Mouse (Mus musculus): Measurements from ENCODE around the gene Stk36.

Stk36 gene

GRCm38 (mm10) chr1:74601267-74601962 is at the start of gene Stk36, which contains the start of gene Rnf25:
Stk36 (plus strand) TSS chr1:74601445.
Rnf25 (minus strand) TSS chr1:74601397.
- DNase-seq (ENCODE audit: low read depth, low spot score): peak; percentile 79

GRCm38 (mm10) chr1:74559061-74559460 is 42.2 kb upstream of the Stk36 start:
- DNase-seq (ENCODE audit: low read depth, low spot score): no peak

GRCm38 (mm10) chr1:74565834-74566233 is 35.4 kb upstream of the Stk36 start:
- no peak for DNase-seq (ENCODE audit: low read depth, low spot score)

DNA sequence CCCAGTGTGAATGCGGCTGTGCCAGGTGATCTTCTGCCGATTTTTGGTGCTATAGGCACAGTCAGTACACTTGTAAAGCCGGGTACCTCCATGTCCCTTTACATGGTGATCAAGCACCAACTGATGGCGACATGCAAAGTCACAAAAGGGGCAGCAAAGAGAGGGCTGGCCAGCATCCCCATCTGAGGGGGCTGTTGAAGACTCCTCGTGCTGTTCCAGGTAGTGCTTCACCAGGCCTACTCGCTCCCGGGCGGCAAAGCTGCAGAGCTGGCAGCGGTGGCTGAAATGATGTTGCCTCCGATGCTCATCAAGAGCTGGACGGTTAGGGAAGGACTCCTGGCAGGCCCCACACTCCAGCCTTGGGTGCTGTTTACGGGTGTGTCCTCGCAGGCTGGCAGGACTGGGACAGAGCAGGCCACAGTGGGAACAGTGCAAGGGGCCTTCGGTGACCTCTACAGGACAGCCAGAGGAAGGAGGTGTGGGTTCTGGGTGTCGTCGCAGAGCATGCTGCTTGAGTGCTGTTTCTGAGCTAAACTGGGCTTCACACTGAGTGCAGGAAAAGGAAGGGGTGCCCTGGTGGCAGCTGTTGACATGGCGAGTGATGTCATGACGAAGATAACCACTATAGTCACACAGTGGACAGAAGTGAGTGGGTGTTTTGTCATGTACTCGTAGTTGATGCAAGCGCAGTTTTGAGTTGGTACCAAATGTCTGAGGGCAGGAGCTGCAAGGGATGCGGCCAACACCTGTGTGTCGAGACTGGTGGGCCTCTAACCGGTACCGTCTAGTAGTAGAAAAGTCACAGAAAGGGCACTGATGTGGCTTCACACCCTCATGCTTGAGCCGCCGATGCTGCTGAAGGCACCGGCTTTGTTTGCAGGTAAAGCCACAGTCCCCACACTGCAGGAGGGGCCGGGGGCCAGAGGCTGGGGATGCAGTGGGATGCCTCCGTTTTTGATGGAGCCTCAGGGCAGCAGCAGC is 31.2 kb upstream of the Stk36 start:
- no peak for DNase-seq (ENCODE audit: low read depth, low spot score)

GRCm38 (mm10) chr1:74582621-74583020 is 18.6 kb upstream of the Stk36 start:
- DNase-seq (ENCODE audit: low read depth, low spot score): no peak

- DNase-seq (ENCODE audit: low read depth, low spot score): no peak
Measured at GRCm38 (mm10) chr1:74584616-74585398, 16.4 kb upstream of the Stk36 start.

GRCm38 (mm10) chr1:74587233-74587772 is 13.9 kb upstream of the Stk36 start:
- DNase-seq (ENCODE audit: low read depth, low spot score): no peak

DNA sequence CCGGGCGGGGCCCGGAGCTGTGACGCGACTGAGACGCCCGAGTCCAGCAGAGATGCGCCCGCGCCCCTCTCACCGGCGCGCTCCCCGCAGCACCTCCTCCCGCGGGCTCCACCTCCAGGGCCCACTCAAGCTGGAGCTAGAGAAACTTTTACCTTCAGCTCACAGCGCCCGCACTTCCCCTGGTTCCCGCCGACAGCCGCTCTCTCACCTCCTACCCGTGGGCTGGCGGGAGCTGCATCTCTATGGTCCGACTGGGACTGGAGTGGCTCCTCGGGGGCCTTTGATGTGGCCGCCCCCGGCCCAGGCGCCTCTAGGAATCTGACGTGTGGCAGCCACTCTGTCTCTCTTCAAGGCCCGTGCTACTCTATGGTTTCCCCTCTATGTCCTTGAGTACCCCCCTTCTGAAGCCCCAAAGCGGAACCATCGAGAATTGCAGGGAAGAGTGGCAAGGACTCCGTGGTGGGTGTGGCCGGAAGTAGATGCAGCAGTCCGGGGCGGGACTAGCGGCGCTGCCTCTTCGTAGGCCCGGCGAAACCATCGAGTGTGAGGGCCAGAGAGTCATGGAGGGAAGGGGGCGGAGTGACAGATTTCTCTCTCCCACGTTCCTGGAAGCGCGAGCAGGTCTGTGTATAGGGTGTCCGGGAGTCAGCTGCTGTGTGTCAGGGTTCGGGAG is 13.3 kb upstream of the Stk36 start, which contains the start of the genes Zfp142 and Bcs1l:
Zfp142 (minus strand) TSS at position 474 of the 673 bp plus-strand sequence.
Bcs1l (plus strand) TSS at position 517 of the 673 bp plus-strand sequence.
- peak; percentile 100 for DNase-seq (ENCODE audit: low read depth, low spot score)

- DNase-seq (ENCODE audit: low read depth, low spot score): no peak
Measured at GRCm38 (mm10) chr1:74594434-74594833, 6.8 kb upstream of the Stk36 start.

DNA sequence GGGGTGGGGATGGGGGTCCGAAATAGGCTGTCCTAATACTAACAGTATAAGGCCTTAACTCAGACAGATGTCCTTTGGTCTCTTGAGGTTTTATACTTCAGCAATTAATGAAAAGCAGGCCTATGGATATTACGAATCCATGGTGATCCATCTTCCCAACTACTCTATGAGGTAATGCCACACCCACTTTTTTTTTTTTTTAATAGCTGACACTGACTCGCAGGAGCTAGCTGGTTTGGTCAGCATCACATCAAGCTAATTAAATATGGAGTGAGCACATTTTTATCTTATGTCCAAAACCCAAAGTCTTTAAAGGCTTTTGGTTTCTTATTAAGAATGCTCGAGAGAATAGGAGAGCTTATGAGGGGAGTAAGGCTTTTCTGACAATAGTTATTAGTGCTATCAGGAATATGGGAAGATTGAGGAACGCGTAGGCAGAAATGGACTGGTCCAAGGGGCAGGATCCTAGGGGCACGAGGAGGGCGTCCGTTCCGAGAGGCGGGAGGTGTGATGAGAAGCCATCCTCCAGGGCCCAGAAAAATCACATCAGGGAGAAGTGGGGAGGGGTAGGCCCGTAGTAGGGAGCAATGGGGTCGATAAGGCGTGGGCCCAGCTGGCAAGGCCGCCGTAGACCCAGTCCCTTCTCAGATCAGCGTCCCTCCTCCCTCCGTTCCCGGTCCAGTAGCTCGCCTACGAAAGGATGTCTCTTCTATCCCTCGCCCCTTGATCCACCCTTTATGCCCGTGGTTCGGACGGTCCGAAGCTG is 561 bp upstream of the Stk36 start:
- DNase-seq (ENCODE audit: low read depth, low spot score): no peak

GRCm38 (mm10) chr1:74624183-74624582 is 22.9 kb downstream of the Stk36 start:
- no peak for DNase-seq (ENCODE audit: low read depth, low spot score)

DNA sequence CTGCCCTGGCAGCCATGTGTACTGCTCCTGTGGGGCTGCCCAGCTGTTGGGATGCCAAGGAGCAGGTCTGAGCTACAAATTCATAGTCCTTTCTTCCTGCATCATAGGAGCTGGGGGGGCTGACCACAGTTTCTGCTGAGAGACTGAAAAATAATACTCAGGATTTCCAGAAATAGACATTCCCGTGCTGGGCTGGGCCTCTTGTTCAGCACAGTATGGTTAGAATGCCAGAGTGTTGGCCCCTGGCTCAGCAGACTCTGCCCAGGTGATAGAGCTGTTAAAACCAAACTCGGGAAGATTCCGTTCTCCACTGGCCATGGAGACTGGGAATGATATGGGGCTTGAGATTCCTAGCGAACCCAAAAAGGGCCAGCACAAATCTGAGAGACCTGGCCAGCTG is 24.8 kb downstream of the Stk36 start:
- DNase-seq (ENCODE audit: low read depth, low spot score): no peak

GRCm38 (mm10) chr1:74628001-74628400 is 26.8 kb downstream of the Stk36 start:
- no peak for DNase-seq (ENCODE audit: low read depth, low spot score)

DNA sequence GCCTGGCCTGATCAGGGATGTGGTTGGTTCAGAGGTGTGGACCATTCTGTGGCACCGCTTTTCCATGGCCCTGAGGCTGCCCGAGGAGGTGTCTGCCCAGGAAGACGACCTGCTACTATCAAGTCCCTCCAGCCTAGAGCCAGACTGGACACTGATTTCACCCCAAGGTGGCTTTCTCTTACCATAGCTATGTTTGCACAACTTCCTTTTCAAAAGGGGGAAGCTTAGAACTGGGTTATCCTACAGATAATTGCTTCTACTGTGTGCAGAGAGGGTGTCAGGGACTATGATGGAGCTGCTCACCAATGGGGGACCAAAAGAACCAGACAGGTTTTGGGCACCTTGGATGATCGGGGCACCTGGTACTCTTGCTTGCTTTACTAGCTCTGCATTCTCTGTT is 31.5 kb downstream of the Stk36 start:
- no peak for DNase-seq (ENCODE audit: low read depth, low spot score)

GRCm38 (mm10) chr1:74643524-74643923 is 42.3 kb downstream of the Stk36 start:
- no peak for DNase-seq (ENCODE audit: low read depth, low spot score)

GRCm38 (mm10) chr1:74643926-74644325 is 42.7 kb downstream of the Stk36 start:
- no peak for DNase-seq (ENCODE audit: low read depth, low spot score)

- peak; percentile 96 for DNase-seq (ENCODE audit: low read depth, low spot score)
Measured at GRCm38 (mm10) chr1:74661448-74662195, 60.4 kb downstream of the Stk36 start, which contains the start of gene Ttll4. Ttll4 (plus strand) TSS chr1:74661745.

- DNase-seq (ENCODE audit: low read depth, low spot score): no peak
Measured at GRCm38 (mm10) chr1:74662253-74662865, 61.1 kb downstream of the Stk36 start.

DNA sequence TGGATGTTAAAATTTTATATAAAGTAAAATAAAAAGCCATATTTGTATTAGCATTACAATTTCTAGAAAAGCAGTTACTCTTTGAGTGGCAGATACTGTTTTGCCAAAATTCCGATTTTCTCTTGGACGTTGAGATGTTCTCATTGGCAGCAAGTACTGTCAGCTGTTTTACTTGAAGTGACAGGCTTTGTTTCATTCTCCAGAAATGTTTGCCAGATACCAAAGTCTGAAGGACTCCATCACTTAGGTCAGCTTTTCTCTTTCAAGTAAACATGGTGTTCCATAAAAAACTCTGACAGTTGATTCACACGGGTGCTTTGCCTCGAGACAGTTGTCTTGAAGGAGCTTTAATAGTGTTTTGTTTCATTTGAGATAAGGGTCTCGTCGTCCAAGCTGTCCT is 63.9 kb downstream of the Stk36 start:
- DNase-seq (ENCODE audit: low read depth, low spot score): no peak

Measured in retina, adult 2 months (tissue).